Mouse (Mus musculus): ENCODE measurements around the gene Ndc1. TPM values are rescaled to one million over a fixed set of nuclear protein-coding genes. Genes with fewer than 3 reads are reported as not detected.
A peak's percentile ranks its signal among the peaks of the same experiment; 100 is the strongest.

The Ndc1 gene
- polyA plus RNA-seq (2016; fragmentation: Nextera tagmentation; extraction: Ambion mirVana) = 35.8 and 38.8 TPM in 2 replicates

- H3K9ac ChIP-seq = peak within 1 kb of the TSS; percentile 84
- H3K4me3 ChIP-seq = peak within 1 kb of the TSS; percentile 90
- under 1% methylated on average over 51 of the region's 51 CpGs for WGBS
- H3K36me3 ChIP-seq = peaks cover 21% of the 10 kb centered on the region
- H3K9me3 ChIP-seq = no peaks in the 10 kb centered on the region
- no peaks in the 10 kb centered on the region for H3K27me3 ChIP-seq
- H3K4me1 ChIP-seq = peaks cover 12% of the 10 kb centered on the region
- peak within 1 kb of the TSS; percentile 76 for H3K4me2 ChIP-seq (replicated peaks)
- peak within 1 kb of the TSS; percentile 91 for H3K27ac ChIP-seq
- ATAC-seq (ENCODE audit: insufficient number of reproducible peaks, insufficient read depth, low FRiP score, low TSS enrichment) = peak; percentile 97
Measured at GRCm38 (mm10) chr4:107367567-107368314, at the start of gene Ndc1. Ndc1 (plus strand) TSS chr4:107367784.

- no peak for ATAC-seq (ENCODE audit: insufficient number of reproducible peaks, insufficient read depth, low FRiP score, low TSS enrichment)
- H3K4me1 ChIP-seq = peaks cover 12% of the 10 kb centered on the region
- no peaks in the 10 kb centered on the region for H3K27me3 ChIP-seq
- no peak overlapping the region for H3K4me3 ChIP-seq
- WGBS = 83% methylated on average over 8 of the region's 8 CpGs
- H3K9ac ChIP-seq = no peak overlapping the region; the same call in 1 of the 2 replicates
- peaks cover 35% of the 10 kb centered on the region for H3K36me3 ChIP-seq
- H3K9me3 ChIP-seq = no peaks in the 10 kb centered on the region
- H3K27ac ChIP-seq = no peak overlapping the region
- no peak overlapping the region for H3K4me2 ChIP-seq (replicated peaks)
Measured at GRCm38 (mm10) chr4:107318646-107319045, 48.9 kb upstream of the Ndc1 start.

- Histone ChIP-seq H3K27ac (no peak overlapping the region), H3K4me1 (no peaks in the 10 kb centered on the region), H3K4me2 (replicated peaks) (no peak overlapping the region), H3K9ac (no peak overlapping the region), H3K27me3 (no peaks in the 10 kb centered on the region), H3K9me3 (no peaks in the 10 kb centered on the region), H3K36me3 (peaks cover 35% of the 10 kb centered on the region), H3K4me3 (no peak overlapping the region)
- 78% methylated on average over 2 of the region's 2 CpGs for WGBS
- ATAC-seq (ENCODE audit: insufficient number of reproducible peaks, insufficient read depth, low FRiP score, low TSS enrichment) = no peak
Measured at GRCm38 (mm10) chr4:107321041-107321440, 46.5 kb upstream of the Ndc1 start.

GRCm38 (mm10) chr4:107323113-107323512 lies 44.5 kb upstream of the Ndc1 start:
- no peaks in the 10 kb centered on the region for H3K9me3 ChIP-seq
- peaks cover 35% of the 10 kb centered on the region for H3K36me3 ChIP-seq
- WGBS = 88% methylated on average over 2 of the region's 2 CpGs
- no peak overlapping the region for H3K27ac ChIP-seq
- H3K4me1 ChIP-seq = no peaks in the 10 kb centered on the region
- H3K4me3 ChIP-seq = no peak overlapping the region
- H3K9ac ChIP-seq = no peak overlapping the region
- H3K4me2 ChIP-seq (replicated peaks) = no peak overlapping the region
- no peaks in the 10 kb centered on the region for H3K27me3 ChIP-seq
- ATAC-seq (ENCODE audit: insufficient number of reproducible peaks, insufficient read depth, low FRiP score, low TSS enrichment) = no peak

GRCm38 (mm10) chr4:107328530-107328929 lies 39.1 kb upstream of the Ndc1 start:
- Histone ChIP-seq H3K36me3 (peaks cover 1% of the 10 kb centered on the region; the same call in 1 of the 2 replicates), H3K4me2 (replicated peaks) (no peak overlapping the region), H3K27ac (no peak overlapping the region), H3K9me3 (0 out of 2 replicates have a peak, but pooled peaks cover 2% of the 10 kb centered on the region), H3K27me3 (no peaks in the 10 kb centered on the region), H3K4me1 (no peaks in the 10 kb centered on the region), H3K4me3 (no peak overlapping the region), H3K9ac (no peak overlapping the region)
- ATAC-seq (ENCODE audit: insufficient number of reproducible peaks, insufficient read depth, low FRiP score, low TSS enrichment) = no peak
- WGBS = 95% methylated on average over 8 of the region's 8 CpGs

GRCm38 (mm10) chr4:107333514-107333913 lies 34.1 kb upstream of the Ndc1 start:
- Histone ChIP-seq H3K36me3 (0 out of 2 replicates have a peak, but pooled peaks cover 6% of the 10 kb centered on the region), H3K27me3 (no peaks in the 10 kb centered on the region), H3K4me3 (no peak overlapping the region), H3K4me1 (no peaks in the 10 kb centered on the region), H3K27ac (no peak overlapping the region), H3K9me3 (0 out of 2 replicates have a peak, but pooled peaks cover 2% of the 10 kb centered on the region), H3K9ac (no peak overlapping the region), H3K4me2 (replicated peaks) (no peak overlapping the region)
- 92% methylated on average over 4 of the region's 4 CpGs for whole genome bisulfite sequencing
- no peak for ATAC-seq (ENCODE audit: insufficient number of reproducible peaks, insufficient read depth, low FRiP score, low TSS enrichment)

- Histone ChIP-seq H3K4me2 (replicated peaks) (no peak overlapping the region), H3K9ac (no peak overlapping the region), H3K27ac (no peak overlapping the region), H3K9me3 (0 out of 2 replicates have a peak, but pooled peaks cover 2% of the 10 kb centered on the region), H3K36me3 (0 out of 2 replicates have a peak, but pooled peaks cover 6% of the 10 kb centered on the region), H3K4me1 (no peaks in the 10 kb centered on the region), H3K27me3 (no peaks in the 10 kb centered on the region), H3K4me3 (no peak overlapping the region)
- WGBS = 69% methylated on average over 8 of the region's 8 CpGs
- ATAC-seq (ENCODE audit: insufficient number of reproducible peaks, insufficient read depth, low FRiP score, low TSS enrichment) = no peak
Measured at GRCm38 (mm10) chr4:107336356-107336755, 31.2 kb upstream of the Ndc1 start.

GRCm38 (mm10) chr4:107337455-107337854 lies 30.1 kb upstream of the Ndc1 start:
- Histone ChIP-seq H3K27me3 (no peaks in the 10 kb centered on the region), H3K27ac (no peak overlapping the region), H3K4me1 (no peaks in the 10 kb centered on the region), H3K36me3 (0 out of 2 replicates have a peak, but pooled peaks cover 6% of the 10 kb centered on the region), H3K4me3 (no peak overlapping the region), H3K9me3 (0 out of 2 replicates have a peak, but pooled peaks cover 2% of the 10 kb centered on the region), H3K4me2 (replicated peaks) (no peak overlapping the region), H3K9ac (no peak overlapping the region)
- 90% methylated on average over 5 of the region's 5 CpGs for WGBS
- ATAC-seq (ENCODE audit: insufficient number of reproducible peaks, insufficient read depth, low FRiP score, low TSS enrichment) = no peak

GRCm38 (mm10) chr4:107341354-107341753 lies 26.2 kb upstream of the Ndc1 start:
- no peaks in the 10 kb centered on the region for H3K9me3 ChIP-seq
- H3K36me3 ChIP-seq = peaks cover 11% of the 10 kb centered on the region; the same call in 1 of the 2 replicates
- H3K27ac ChIP-seq = 0 out of 2 replicates have a peak overlapping the region, but pooled peaks have one; percentile 4
- no peak overlapping the region for H3K4me3 ChIP-seq
- no peaks in the 10 kb centered on the region for H3K4me1 ChIP-seq
- no peak for ATAC-seq (ENCODE audit: insufficient number of reproducible peaks, insufficient read depth, low FRiP score, low TSS enrichment)
- H3K4me2 ChIP-seq (replicated peaks) = no peak overlapping the region
- no peaks in the 10 kb centered on the region for H3K27me3 ChIP-seq
- 32% methylated on average over 5 of the region's 5 CpGs for WGBS
- no peak overlapping the region for H3K9ac ChIP-seq

GRCm38 (mm10) chr4:107344612-107345011 lies 23.0 kb upstream of the Ndc1 start:
- H3K27me3 ChIP-seq = no peaks in the 10 kb centered on the region
- no peak overlapping the region for H3K27ac ChIP-seq
- 0 out of 2 replicates have a peak, but pooled peaks cover 7% of the 10 kb centered on the region for H3K4me1 ChIP-seq
- H3K9ac ChIP-seq = no peak overlapping the region
- no peaks in the 10 kb centered on the region for H3K9me3 ChIP-seq
- no peak for ATAC-seq (ENCODE audit: insufficient number of reproducible peaks, insufficient read depth, low FRiP score, low TSS enrichment)
- H3K4me3 ChIP-seq = no peak overlapping the region
- H3K4me2 ChIP-seq (replicated peaks) = no peak overlapping the region
- WGBS = 86% methylated on average over 7 of the region's 7 CpGs
- H3K36me3 ChIP-seq = peaks cover 8% of the 10 kb centered on the region; the same call in 1 of the 2 replicates

GRCm38 (mm10) chr4:107347221-107347620 lies 20.4 kb upstream of the Ndc1 start:
- WGBS = 75% methylated on average over 6 of the region's 6 CpGs
- H3K4me3 ChIP-seq = no peak overlapping the region
- no peak for ATAC-seq (ENCODE audit: insufficient number of reproducible peaks, insufficient read depth, low FRiP score, low TSS enrichment)
- no peaks in the 10 kb centered on the region for H3K9me3 ChIP-seq
- H3K4me2 ChIP-seq (replicated peaks) = no peak overlapping the region
- H3K27ac ChIP-seq = no peak overlapping the region
- 0 out of 2 replicates have a peak, but pooled peaks cover 7% of the 10 kb centered on the region for H3K4me1 ChIP-seq
- H3K27me3 ChIP-seq = no peaks in the 10 kb centered on the region
- no peak overlapping the region for H3K9ac ChIP-seq
- peaks cover 8% of the 10 kb centered on the region; the same call in 1 of the 2 replicates for H3K36me3 ChIP-seq
